Mouse (Mus musculus) small intestine, adult 2 months (tissue): ENCODE data around the gene Opa1. TPM values are rescaled to one million over a fixed set of nuclear protein-coding genes. Genes with fewer than 3 reads are reported as not detected.

Experiments used
- H3K27ac ChIP-seq: fragments of 200-500 bp; 2 replicates; pipeline ENCODE4 v1.5.1; 2012; ENCODE audit warnings: low read depth, low read length, control low read depth, inconsistent platforms; ENCODE audit not compliant: insufficient read depth
- H3K27me3 ChIP-seq: fragments of 200-500 bp; 2 replicates; pipeline ENCODE4 v1.6.1; 2012; ENCODE audit warnings: mild to moderate bottlenecking, moderate library complexity, low read length, inconsistent platforms; ENCODE audit not compliant: control insufficient read depth, insufficient read depth
- H3K36me3 ChIP-seq: fragments of 200-500 bp; 2 replicates; pipeline ENCODE4 v1.6.1; 2012; ENCODE audit warnings: mild to moderate bottlenecking, low read length, control low read depth, inconsistent platforms; ENCODE audit not compliant: control insufficient read depth, insufficient read depth
- H3K4me1 ChIP-seq: fragments of 200-500 bp; 2 replicates; pipeline ENCODE4 v1.6.1; 2012; ENCODE audit warnings: low read length, inconsistent platforms, mixed read lengths; ENCODE audit not compliant: control insufficient read depth, insufficient read depth, insufficient read length
- H3K4me3 ChIP-seq: fragments of 200-500 bp; 2 replicates; pipeline ENCODE4 v1.5.1; 2012; ENCODE audit warnings: low read depth, mild to moderate bottlenecking, control low read depth, inconsistent platforms, low read length, moderate library complexity
- CTCF ChIP-seq: fragments of 200-500 bp; IDR thresholded peaks from 2 replicates; pipeline ENCODE4 v1.5.1; 2012; ENCODE audit warnings: low read depth, mild to moderate bottlenecking, control low read depth, inconsistent platforms, low read length, moderate library complexity, mixed read lengths; ENCODE audit not compliant: insufficient replicate concordance, insufficient read length; ENCODE audit errors: extremely low read depth
- POLR2A ChIP-seq: fragments of 200-500 bp; IDR thresholded peaks from 2 replicates; pipeline ENCODE4 v1.6.1; 2012; ENCODE audit warnings: low read depth, mild to moderate bottlenecking, control low read depth, inconsistent platforms, low read length, moderate library complexity
- WGBS: fragments of 180-500 bp; shearing (Covaris S2); methylation state at CpG from one replicate; pipeline ENCODE4 v1.1.7; 2018; 5-methylcytosine and 5-hydroxymethylcytosine counted together
- polyA plus RNA-seq: library from polyadenylated mRNA; depleted of rRNA; stranded (reverse); fragments of >200 nt; gene quantifications from 2 replicates; pipeline ENCODE4 v1.2.3, GENCODE M21; 2012

Opa1 gene
- polyA plus RNA-seq, 1 experiment: 7.0 TPM

DNA sequence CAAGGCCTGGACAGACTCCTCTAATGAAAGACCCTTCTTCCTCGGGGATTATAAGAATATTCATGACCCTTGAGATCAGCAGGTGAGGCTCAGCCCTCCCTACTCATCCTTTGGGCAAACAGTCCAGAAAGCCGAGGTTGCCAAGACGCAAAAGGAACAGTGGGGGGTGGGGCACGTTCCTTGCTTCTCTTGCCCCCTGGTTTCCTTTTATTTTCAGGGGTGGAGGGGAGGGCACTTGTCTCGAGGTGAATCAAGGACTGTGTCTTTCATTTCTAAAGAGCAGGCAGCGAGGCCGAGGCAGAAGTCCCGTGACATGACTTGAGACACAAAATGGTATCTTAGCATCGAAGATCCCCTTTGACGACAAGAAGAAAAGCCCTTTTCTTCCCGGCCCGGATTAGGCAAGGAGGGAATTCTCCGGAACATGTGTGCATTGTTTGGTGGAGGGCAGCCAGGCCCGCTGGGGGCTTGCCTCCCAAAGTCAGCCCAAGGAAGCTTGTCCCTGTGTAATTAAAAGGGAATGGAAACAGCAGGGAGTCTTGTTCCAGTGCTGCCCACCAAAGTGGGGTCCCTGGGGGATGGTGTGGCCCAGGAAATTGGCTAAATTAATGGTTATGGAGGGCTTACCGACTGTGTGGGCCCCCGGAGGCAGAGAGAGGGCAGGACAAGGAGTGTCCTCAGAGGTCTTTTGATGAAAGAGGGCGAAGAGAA is 88.0 kb downstream of the Opa1 start:
- WGBS: 60% methylated on average over 17 of the region's 17 CpGs
- no peak overlapping the region for H3K4me3 ChIP-seq
- no peaks in the 10 kb centered on the region for H3K36me3 ChIP-seq

GRCm38 (mm10) chr16:29667702-29668061 is 88.5 kb downstream of the Opa1 start:
- H3K4me1 ChIP-seq: no peaks in the 10 kb centered on the region
- H3K4me3 ChIP-seq: no peak overlapping the region
- H3K27ac ChIP-seq: no peak overlapping the region
- 69% methylated on average over 5 of the region's 5 CpGs for WGBS
- no peak for TF ChIP-seq CTCF
- no peak for TF ChIP-seq POLR2A
- H3K36me3 ChIP-seq: no peaks in the 10 kb centered on the region
- H3K27me3 ChIP-seq: no peaks in the 10 kb centered on the region

More for the DNA sequence above, 88.0 kb downstream of the Opa1 start:
- H3K27ac ChIP-seq: no peak overlapping the region
- TF ChIP-seq POLR2A: no peak
- no peak for TF ChIP-seq CTCF
- no peaks in the 10 kb centered on the region for H3K27me3 ChIP-seq
- no peaks in the 10 kb centered on the region for H3K4me1 ChIP-seq

- TF ChIP-seq CTCF (no peak), POLR2A (no peak)
- no peaks in the 10 kb centered on the region for H3K4me1 ChIP-seq
- H3K4me3 ChIP-seq: no peak overlapping the region
- no peaks in the 10 kb centered on the region for H3K27me3 ChIP-seq
- H3K27ac ChIP-seq: no peak overlapping the region
- 70% methylated on average over 12 of the region's 12 CpGs for WGBS
- H3K36me3 ChIP-seq: no peaks in the 10 kb centered on the region
Measured at GRCm38 (mm10) chr16:29668451-29668850, 89.3 kb downstream of the Opa1 start.

DNA sequence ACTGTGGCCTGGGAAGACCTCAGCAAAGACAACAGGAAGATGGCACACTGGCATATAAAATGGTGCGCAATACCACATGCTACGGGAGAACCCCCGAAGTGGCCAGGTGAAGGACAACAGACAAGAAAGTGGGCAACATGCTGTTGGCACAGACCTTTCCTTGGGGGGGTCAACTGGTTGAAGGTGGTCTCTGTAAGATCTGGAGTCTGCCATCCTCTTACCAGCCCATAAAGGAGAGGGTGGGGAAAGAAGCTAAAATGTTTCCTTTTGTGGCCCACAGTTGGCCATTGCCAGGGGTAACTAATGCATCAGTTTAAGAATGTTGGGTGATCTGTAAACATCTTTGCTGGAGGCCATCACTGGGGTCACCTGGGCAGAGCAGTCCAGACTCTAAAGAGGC is 91.7 kb downstream of the Opa1 start:
- Histone ChIP-seq H3K27me3 (no peaks in the 10 kb centered on the region), H3K4me3 (no peak overlapping the region), H3K27ac (no peak overlapping the region), H3K36me3 (no peaks in the 10 kb centered on the region), H3K4me1 (no peaks in the 10 kb centered on the region)
- no peak for TF ChIP-seq CTCF
- no peak for TF ChIP-seq POLR2A
- 97% methylated on average over 3 of the region's 3 CpGs for WGBS

DNA sequence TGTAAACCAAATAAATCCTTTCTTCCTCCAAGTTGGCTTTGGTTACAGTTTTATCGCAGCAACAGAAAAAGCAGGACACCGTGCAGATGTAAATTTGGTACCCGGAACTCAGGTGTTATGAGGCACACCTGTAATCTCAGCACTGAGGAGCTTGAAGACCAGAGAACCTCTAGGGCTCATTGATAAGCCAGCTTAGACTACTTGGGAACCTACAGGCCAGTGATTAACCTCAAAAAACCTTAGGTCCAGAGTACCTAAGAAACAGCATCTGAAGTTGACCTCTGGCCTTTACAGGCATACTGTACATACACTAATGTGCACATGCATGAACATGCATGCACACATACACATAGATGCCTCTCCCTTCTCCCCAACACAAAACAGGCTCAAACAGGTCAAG is 94.1 kb downstream of the Opa1 start:
- Histone ChIP-seq H3K4me3 (no peak overlapping the region), H3K27ac (no peak overlapping the region), H3K4me1 (no peaks in the 10 kb centered on the region), H3K36me3 (no peaks in the 10 kb centered on the region), H3K27me3 (no peaks in the 10 kb centered on the region)
- WGBS: 98% methylated on average over 3 of the region's 3 CpGs
- TF ChIP-seq CTCF (no peak), POLR2A (no peak)

DNA sequence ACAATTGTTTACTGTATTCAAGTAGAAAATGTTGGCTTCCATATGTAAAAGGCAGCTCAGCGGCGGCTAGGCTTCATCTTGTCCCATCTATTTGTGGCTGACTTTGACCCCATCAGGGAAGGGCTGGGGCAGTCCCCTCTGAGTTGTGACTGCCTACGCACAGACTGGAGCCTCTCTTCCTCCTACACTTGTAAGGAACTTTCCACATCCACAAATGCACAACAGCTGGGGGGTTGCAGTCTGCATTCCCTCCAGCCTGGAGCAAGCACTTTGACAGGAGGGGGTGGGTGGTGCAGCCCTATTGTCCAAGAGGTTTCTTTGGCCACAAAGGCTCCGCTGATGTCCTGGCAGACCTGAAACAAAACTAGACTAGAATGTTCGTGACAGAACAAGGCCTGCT is 100.5 kb downstream of the Opa1 start:
- TF ChIP-seq CTCF (no peak), POLR2A (no peak)
- no peaks in the 10 kb centered on the region for H3K27me3 ChIP-seq
- no peaks in the 10 kb centered on the region for H3K4me1 ChIP-seq
- no peaks in the 10 kb centered on the region for H3K36me3 ChIP-seq
- H3K4me3 ChIP-seq: no peak overlapping the region
- H3K27ac ChIP-seq: no peak overlapping the region
- WGBS: 71% methylated on average over 5 of the region's 5 CpGs

DNA sequence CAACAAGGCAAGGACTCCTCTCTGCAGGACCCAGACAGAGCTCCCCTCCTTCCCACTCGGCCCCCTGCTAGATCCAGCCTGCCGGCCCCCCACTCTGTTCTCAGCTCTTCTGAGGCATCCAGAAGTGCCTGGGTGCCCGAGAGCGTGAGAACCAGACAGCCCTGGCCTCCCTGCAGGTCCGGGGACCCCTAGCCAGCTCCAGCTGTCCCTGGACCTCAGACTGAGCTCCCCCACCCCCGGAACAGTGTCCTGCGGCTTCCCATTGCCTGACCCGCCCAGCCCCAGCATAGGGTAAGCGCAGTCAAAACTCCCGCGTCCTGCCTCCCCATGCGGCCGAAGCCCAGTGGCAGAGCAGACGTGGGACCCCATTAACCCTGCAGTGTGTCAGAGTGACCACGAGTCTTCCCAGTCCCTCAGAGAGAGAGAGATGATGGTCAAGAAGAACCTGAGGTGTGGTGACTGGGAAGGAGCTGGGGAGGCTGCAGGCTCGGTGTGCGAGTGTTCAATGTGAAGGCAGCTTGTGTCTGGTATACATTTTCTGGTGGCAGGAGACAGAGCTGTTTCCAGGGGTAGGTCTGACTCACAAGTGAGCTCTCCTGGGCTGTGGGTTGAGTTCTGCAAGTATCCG is 101.5 kb downstream of the Opa1 start:
- TF ChIP-seq POLR2A (no peak), CTCF (no peak)
- no peak overlapping the region for H3K27ac ChIP-seq
- no peaks in the 10 kb centered on the region for H3K4me1 ChIP-seq
- no peaks in the 10 kb centered on the region for H3K27me3 ChIP-seq
- WGBS: 88% methylated on average over 18 of the region's 18 CpGs
- H3K4me3 ChIP-seq: no peak overlapping the region
- H3K36me3 ChIP-seq: no peaks in the 10 kb centered on the region
